Mouse (Mus musculus) bone marrow macrophage, adult 2 months (primary cell): Measurements from ENCODE around the gene Elavl2.

Source experiments
- CTCF ChIP-seq: IDR thresholded peaks from 2 replicates; pipeline ENCODE4 v1.5.1; 2012; ENCODE audit warnings: low read depth, mild to moderate bottlenecking, low read length, moderate library complexity
- POLR2A ChIP-seq: IDR thresholded peaks from 2 replicates; pipeline ENCODE4 v1.6.1; 2012; ENCODE audit warnings: mild to moderate bottlenecking, low read depth, low read length, borderline replicate concordance

- no peak for TF ChIP-seq CTCF
- no peak for TF ChIP-seq POLR2A
Observed at GRCm38 (mm10) chr4:91375372-91375687, 25.3 kb downstream of the Elavl2 start.
